Mouse (Mus musculus) heart, postnatal 25 days (tissue): Measurements from ENCODE around the gene Kcnc3. TPM values are rescaled to one million over a fixed set of nuclear protein-coding genes. Genes with fewer than 3 reads are reported as not detected.

Experiments used
- DNase-seq: peaks from one replicate; pipeline ENCODE4 v3.0.0; 2022; ENCODE audit warnings: low spot score
- intact Hi-C: fragments of 180-260 bp; cut with DNase I; formaldehyde crosslinking; loops from one replicate; pipeline ENCODE4 v1.15.1; 2025
- total RNA-seq, 2 experiments: library from RNA; stranded (reverse); gene quantifications; 2 replicates each; pipeline ENCODE4 v1.2.3; 2021

Kcnc3 gene
- total RNA-seq, 2 experiments from 2014 or later, result 1.9 to 2.3 TPM

GRCm38 (mm10) chr7:44593051-44593450, 2.6 kb downstream of the Kcnc3 start:
- intact Hi-C loops, result no loop called here
- no peak for DNase-seq

DNA sequence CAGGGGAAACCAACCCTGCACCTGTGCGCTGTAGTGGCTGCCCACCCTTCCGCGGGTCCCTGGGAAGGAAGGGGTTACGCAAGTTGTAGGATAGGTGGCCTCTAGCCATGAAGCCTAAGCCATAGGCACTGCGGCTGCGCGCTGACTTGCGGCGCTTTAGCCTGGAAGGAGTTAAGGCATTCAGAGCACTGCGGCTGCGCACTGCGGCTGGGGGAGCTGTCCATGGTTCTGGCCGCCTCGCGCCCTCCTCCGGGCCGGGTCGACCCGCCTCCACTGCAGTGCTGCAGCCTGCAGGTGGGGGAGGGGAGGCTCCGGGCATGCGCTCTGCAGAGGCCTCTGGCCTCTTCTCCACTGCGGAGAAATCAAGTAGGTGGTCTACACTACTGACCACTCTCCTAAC, 3.3 kb downstream of the Kcnc3 start:
- intact Hi-C loops, result no loop called here

GRCm38 (mm10) chr7:44594291-44594690, 3.8 kb downstream of the Kcnc3 start:
- DNase-seq, result no peak
- intact Hi-C loops, result no loop called here

More for the DNA sequence above, 3.3 kb downstream of the Kcnc3 start:
- peak; percentile 20 for DNase-seq

DNA sequence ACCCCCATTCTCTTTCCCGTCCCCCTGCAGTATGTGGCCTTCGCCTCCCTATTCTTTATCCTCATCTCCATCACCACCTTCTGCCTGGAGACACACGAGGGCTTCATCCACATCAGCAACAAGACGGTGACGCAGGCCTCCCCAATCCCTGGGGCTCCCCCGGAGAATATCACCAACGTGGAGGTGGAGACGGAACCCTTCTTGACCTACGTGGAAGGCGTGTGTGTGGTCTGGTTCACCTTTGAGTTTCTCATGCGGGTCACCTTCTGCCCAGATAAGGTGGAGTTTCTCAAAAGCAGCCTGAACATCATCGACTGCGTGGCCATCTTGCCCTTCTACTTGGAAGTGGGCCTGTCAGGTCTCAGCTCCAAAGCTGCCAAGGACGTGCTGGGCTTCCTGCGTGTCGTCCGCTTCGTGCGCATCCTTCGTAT, 4.7 kb downstream of the Kcnc3 start:
- intact Hi-C loops, result no loop called here

DNA sequence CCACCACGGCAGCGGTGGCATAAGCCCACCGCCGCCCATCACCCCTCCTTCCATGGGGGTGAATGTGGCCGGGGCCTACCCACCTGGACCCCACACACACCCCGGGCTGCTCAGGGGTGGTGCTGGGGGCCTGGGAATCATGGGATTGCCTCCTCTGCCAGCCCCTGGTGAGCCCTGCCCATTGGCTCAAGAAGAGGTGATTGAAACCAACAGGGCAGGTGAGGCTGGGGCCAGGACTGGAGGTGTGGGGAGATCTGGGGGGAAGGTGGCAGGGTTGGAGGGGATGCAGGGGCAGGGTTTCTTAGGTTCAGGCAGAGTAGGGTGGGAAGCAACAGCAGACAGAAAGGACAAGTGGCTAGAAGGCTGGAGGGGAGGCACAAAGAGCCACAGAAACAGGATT, 5.6 kb downstream of the Kcnc3 start:
- intact Hi-C loops, result no loop called here
- no peak for DNase-seq

More for the DNA sequence above, 4.7 kb downstream of the Kcnc3 start:
- no peak for DNase-seq

GRCm38 (mm10) chr7:44596996-44597538, 6.6 kb downstream of the Kcnc3 start:
- no peak for DNase-seq
- intact Hi-C loops, result no loop called here

DNA sequence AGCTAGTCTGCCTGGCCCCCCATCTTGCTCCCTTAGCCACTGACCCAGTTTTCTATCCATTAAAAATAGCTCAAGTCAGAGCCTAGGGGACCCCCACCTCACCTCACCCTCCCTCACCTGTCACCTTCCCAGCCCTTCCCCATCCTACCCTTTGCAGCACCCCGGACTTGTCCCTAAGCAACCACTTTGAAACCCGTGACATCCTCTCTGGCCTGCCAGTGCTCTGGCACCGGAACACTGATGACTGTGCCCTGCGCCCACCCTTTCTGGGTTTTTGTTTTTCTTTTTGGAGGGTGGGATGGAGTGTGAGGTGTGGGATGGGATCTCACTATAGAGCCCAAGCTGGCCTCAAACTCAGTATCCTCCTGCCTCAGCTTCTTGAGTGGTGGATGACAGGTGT, 7.2 kb downstream of the Kcnc3 start:
- intact Hi-C loops, result no loop called here
- no peak for DNase-seq

GRCm38 (mm10) chr7:44598336-44598735, 7.9 kb downstream of the Kcnc3 start:
- no peak for DNase-seq
- intact Hi-C loops, result no loop called here

GRCm38 (mm10) chr7:44600691-44601262, 10.3 kb downstream of the Kcnc3 start:
- intact Hi-C loops, result no loop called here
- DNase-seq, result no peak

DNA sequence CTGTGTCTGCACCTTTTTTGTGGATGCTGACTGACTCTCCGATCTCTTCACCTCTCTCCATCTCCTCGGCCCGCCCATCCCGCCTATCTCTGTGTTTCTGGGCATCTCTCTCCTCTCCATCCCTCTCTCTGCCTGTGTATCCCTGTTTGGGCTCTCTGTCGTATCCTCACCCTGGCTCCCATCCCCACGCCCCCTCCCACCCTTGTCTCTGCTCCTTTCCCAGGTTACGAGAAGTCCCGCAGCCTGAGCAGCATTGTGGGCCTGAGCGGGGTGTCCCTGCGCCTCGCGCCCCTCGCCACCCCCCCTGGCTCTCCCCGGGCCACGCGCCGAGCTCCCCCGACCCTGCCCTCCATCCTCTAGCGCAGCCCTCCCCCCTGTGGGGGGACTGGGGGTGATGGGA, 11.2 kb downstream of the Kcnc3 start:
- intact Hi-C loops, result no loop called here
- DNase-seq, result no peak

DNA sequence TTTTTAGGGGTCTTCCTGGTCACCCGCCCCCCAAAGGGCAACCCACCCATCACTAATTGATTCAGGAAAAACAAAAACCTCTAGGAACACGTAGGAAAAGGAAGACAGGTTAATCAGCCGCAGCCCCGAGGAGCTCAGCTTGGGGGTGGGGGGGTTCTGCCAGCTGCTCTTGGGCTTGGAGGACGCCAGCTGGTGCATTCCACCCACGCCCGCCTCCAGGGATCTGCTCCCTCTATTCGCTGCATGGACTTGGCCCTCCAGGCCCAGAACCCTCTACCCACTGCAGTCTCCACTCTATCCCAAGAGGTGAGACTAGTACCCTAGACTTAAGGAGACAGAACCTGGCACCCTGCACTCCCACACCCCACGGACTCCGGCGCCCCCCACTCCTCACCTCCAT, 12.0 kb downstream of the Kcnc3 start:
- DNase-seq, result no peak
- intact Hi-C loops, result no loop called here

- intact Hi-C loops, result no loop called here
- no peak for DNase-seq
These were observed 12.9 kb downstream of the Kcnc3 start for GRCm38 (mm10) chr7:44603186-44603855.

GRCm38 (mm10) chr7:44604139-44604606, 13.7 kb downstream of the Kcnc3 start:
- intact Hi-C loops, result no loop called here
- no peak for DNase-seq

GRCm38 (mm10) chr7:44604619-44605018, 14.2 kb downstream of the Kcnc3 start:
- intact Hi-C loops, result no loop called here
- DNase-seq, result no peak

DNA sequence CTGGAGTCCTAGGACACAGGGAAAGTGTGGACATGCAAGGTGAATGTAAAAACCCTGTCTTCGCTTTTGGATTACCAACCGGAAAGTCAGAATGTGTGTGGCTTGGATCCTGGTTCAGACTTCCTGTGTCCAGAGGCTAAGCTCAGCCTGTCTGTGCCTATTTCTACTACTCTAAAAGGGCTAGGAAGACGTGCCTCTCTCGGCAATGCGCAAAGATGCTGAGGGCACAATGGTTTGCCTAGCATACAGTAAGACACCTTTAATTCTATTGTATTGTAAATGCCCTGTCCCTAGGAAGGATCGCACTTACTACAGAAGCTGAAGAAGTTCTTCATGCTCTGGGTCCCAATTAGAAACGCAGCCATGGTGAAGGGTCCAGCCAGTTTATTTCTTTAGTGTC, 15.0 kb downstream of the Kcnc3 start:
- intact Hi-C loops, result no loop called here
- no peak for DNase-seq

DNA sequence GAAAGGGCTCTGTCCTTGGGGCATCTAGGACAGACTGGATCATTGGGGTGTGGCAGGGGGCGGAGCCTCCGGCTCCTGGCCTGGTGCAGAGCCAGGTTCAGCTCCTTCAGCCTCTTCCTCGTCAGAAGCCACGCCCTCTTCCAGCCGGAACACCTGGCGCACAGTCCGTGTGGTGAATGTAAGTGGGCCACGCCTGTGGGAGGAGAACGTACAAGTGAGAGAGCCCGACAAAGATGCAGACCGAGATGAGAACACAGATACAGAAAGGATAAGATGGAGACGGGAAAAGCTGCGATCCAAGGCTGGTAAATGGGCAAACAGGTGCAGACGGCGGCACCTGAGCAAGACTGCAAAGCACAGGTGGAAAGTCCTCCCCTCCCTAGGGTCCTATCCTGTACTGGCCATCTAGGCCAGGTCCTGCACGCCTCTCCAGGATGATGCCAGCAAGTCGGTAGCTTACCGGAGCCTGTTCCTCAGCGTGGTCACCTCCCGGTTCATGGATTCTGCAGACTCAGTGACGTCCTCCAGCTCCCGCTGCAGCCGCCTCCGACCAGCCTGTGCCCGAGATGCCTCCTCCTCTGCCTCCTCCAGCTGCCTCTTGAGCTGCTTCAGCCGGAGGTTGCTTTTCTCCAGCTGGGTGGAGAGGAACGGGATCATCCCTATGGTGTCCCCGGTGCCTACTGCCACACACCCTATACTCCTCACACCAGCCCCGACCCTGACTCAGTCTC, 15.9 kb downstream of the Kcnc3 start:
- no peak for DNase-seq

GRCm38 (mm10) chr7:44612192-44612591, 21.7 kb downstream of the Kcnc3 start:
- intact Hi-C loops, result no loop called here
- DNase-seq, result no peak

More for the DNA sequence above, 15.9 kb downstream of the Kcnc3 start:
- intact Hi-C loops, result no loop called here

DNA sequence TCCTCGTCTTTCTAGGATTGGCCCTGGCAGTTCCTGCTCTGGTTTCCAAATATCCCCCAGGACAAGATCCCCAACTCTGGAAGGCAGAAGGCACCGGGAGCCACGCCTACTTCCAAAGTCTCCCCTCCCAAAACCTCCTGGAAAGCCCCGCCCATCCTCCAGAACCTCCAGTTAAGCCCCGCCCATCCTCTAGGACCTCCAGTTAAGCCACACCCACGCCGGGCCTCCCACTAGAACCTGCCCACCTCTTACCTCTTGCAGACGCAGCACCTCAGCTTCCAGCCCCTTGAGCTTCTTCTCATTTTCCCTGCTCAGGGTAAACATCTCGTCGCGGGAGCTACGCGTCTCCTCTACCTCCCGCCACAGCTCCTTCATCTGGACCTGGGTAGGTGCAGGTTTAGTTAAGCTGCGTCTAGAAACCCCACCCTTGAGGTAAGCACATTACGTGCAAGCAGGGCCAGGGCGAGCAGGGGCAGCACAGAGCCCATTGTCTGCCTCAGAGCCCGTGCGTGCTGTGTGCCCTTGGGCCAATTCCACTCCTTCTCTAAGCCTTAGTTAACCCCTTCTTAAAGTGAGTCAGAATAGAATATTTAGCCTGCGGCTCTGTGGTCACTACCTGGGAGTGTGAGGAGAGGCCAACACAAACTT, 23.7 kb downstream of the Kcnc3 start:
- no peak for DNase-seq

GRCm38 (mm10) chr7:44615309-44615708, 24.8 kb downstream of the Kcnc3 start:
- intact Hi-C loops, result no loop called here
- no peak for DNase-seq

More for the DNA sequence above, 23.7 kb downstream of the Kcnc3 start:
- intact Hi-C loops, result no loop called here

GRCm38 (mm10) chr7:44615987-44616386, 25.5 kb downstream of the Kcnc3 start:
- no peak for DNase-seq
- intact Hi-C loops, result no loop called here
